Mouse (Mus musculus): ENCODE measurements around the gene Gpam.

Gpam gene

DNA sequence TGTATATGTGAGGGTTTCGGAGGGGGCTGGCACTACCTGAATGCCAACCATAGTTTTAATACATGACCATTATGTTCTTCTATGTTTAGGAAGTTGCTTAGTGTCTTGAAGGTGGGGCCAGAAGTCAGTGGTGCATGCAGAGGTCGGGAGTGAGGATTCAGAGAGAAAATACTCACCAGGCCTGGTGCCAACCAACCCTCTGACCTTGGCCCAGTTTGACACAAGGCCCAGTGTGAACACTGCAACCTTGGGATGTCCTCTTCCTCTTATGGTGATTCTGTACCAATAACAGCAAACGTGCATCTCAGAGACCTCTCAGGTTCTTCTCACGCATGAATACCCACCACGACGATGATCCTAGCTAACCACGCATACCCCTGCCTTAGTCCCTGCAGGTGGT is 11.5 kb upstream of the Gpam start:
- no peak for DNase-seq (ENCODE audit: low spot score in 2 of 2)

GRCm38 (mm10) chr19:55137884-55138283 is 10.8 kb upstream of the Gpam start:
- DNase-seq (ENCODE audit: low spot score in 2 of 2): no peak

DNA sequence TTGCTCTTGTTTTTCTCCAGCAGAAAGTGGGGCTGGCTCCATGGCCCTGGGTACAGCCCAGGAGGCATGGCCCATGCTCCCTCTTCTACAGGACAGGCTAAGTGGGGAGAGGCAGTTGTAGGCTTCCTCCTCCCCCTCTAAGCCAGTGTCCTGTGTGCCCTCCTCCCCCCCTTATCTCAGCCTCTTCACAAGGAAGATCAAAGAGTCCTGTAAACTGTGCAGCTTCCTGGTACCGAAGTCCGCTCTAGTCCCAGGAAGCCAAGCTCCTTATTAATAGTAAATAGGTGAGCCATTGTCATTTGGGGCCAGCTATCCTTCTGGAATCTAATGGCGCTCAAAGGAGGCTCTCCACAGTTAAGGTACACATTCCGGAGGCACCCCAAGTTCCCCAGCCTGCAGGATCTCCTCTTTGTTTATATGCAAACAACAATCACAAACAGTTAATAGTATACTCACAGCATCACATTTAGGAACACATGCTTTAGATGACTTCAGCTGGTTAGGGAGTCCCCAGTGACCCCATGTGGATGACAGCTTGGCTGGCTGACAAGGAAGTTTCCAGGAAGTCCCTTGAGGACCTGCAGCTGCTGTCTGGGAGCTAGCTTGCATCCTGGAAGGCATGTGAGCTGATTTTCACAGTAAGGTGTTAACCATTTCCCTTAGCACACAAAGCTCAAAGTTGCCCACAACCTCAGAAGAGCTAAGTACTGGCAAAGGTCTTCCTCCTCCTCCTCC is 9.8 kb upstream of the Gpam start:
- DNase-seq (ENCODE audit: low spot score in 2 of 2): no peak

GRCm38 (mm10) chr19:55135918-55136317 is 8.9 kb upstream of the Gpam start:
- no peak for DNase-seq (ENCODE audit: low spot score in 2 of 2)

GRCm38 (mm10) chr19:55134521-55134920 is 7.5 kb upstream of the Gpam start:
- DNase-seq (ENCODE audit: low spot score in 2 of 2): no peak

DNA sequence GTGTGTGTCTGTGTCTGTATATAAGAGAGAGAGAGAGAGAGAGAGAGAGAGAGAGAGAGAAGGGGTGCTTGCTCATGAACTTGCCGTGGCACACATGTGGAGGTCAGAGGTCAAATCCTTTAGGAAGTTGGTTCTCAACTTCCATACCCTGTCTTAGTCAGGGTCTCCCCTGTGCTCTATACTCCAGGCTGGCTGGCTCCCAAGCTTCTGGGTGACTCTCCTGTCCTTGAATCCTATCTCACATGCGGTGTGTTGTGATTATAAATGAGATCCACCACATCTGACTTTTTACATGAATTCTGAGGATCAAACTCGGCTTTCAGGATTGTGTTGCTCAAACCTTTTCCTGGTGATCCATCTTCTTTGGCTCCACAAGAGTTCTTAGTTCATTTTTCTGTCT is 5.4 kb upstream of the Gpam start:
- DNase-seq (ENCODE audit: low spot score in 2 of 2): no peak

- DNase-seq (ENCODE audit: low spot score in 2 of 2): no peak
Measured at GRCm38 (mm10) chr19:55131747-55132146, 4.7 kb upstream of the Gpam start.

DNA sequence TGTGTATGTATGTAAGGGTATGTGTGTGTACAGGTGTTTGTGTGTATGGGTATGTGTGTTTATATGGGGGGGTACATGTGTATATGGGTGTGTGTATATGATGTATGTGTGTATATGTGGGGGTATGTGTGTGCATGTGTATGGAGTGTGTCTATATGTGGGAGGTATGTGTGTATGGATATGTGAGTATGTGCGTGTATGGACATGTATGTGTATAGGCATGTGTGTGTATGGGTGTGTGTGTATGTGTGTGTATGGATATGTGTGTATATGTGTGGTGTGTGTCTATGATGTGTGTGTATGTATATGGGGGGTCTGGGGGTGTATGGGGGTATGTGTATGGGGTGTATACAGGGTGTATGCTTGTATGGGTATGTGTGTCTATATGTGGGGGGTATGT is 1.4 kb upstream of the Gpam start:
- DNase-seq (ENCODE audit: low spot score in 2 of 2): no peak

- no peak for DNase-seq (ENCODE audit: low spot score in 2 of 2)
Measured at GRCm38 (mm10) chr19:55125456-55125855, 1.6 kb downstream of the Gpam start.

GRCm38 (mm10) chr19:55123001-55123536 is 4.0 kb downstream of the Gpam start:
- DNase-seq (ENCODE audit: low spot score in 2 of 2): no peak

GRCm38 (mm10) chr19:55122351-55122980 is 4.6 kb downstream of the Gpam start:
- no peak for DNase-seq (ENCODE audit: low spot score in 2 of 2)

- DNase-seq (ENCODE audit: low spot score in 2 of 2): no peak
Measured at GRCm38 (mm10) chr19:55121836-55122235, 5.2 kb downstream of the Gpam start.

DNA sequence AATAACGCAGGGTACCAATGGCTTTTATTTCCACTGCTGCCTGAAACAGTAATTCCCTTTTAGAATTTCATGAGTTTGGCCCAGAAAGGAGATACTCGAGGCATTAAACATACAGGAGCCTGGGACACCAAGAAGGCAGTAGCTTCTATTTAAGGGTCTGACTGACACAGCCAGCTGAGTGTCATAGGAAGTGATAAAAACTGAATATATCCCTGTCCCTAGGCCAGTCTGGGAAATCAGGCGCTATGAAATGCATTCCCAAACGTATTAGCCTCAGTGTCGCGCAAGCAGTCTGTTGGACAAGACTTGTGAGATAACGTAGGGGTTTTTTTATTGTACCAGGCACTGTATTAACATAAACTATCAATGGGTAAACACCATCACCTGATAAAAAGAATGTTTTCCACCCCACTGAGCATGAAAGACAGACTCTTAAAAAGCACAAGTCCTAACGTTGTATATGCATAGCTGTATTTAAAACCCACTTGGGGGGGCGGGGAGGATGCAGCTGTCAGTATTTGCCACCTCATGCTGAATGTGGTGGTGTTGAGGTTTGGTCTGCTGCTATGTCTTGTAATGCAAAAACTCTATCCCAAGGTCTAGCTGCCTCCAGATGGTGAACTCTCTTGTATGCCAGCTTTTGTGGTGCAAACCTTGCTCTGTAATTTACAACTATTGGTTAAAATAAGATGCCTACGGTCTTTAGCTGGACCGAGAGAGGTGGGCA is 6.4 kb downstream of the Gpam start:
- DNase-seq (ENCODE audit: low spot score in 2 of 2): no peak

- no peak for DNase-seq (ENCODE audit: low spot score in 2 of 2)
Measured at GRCm38 (mm10) chr19:55119541-55119940, 7.5 kb downstream of the Gpam start.

GRCm38 (mm10) chr19:55117991-55118390 is 9.0 kb downstream of the Gpam start:
- no peak for DNase-seq (ENCODE audit: low spot score in 2 of 2)

DNA sequence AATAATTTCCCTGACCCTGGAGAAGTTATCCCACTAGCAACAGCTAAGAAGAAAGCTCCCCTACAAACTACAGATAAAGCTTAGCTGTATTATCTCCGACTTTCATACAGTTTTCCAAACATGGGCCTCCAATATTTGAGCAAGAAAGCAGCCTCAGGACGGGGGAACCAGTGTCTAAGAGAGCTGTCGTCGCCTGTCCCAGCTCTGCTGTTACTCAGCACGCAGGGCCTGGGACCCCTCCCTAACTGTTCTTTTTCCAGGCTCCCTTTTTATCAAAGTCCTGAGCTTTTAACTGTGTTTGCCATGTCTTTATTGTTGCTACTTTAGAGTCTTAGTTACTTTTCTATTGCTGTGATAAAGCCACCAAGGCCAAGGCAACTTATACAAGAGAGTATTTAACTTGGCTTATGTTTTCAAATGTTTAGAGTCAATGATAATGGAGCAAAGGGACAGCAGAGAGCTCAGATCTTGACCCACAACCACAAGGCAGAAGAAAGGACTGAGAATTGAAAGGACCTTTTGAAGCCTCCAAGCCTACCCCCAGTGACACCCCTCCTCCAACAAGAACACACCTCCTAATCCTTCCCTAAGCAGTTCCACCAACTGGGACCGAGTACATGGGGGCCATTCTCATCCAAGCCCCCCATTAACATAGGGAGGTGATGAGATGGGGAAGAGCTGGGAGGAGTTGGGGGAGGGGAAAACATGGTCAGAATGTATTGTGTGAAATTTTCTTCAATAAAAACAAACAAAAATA is 9.8 kb downstream of the Gpam start:
- DNase-seq (ENCODE audit: low spot score in 2 of 2): no peak

DNA sequence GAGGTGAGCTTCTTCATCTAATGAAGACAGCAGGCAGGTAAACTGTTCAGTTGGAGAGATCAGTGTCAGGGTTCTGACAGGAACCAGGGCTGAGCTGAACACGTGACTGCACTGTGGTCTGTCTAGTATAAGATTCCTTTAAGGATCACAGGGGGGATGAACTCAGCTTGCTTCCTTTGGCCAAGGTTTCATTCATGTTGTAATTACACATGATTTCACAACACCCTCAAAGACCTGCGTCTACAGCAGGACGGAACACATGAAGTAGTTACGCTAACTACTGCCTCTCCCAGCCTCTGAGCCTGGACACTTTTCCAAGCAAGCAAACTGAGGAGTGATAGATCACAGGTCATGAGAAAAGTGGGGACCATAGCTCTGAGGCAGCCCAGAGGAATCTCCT is 11.5 kb downstream of the Gpam start:
- DNase-seq (ENCODE audit: low spot score in 2 of 2): no peak

GRCm38 (mm10) chr19:55114825-55115395 is 12.1 kb downstream of the Gpam start:
- no peak for DNase-seq (ENCODE audit: low spot score in 2 of 2)

DNA sequence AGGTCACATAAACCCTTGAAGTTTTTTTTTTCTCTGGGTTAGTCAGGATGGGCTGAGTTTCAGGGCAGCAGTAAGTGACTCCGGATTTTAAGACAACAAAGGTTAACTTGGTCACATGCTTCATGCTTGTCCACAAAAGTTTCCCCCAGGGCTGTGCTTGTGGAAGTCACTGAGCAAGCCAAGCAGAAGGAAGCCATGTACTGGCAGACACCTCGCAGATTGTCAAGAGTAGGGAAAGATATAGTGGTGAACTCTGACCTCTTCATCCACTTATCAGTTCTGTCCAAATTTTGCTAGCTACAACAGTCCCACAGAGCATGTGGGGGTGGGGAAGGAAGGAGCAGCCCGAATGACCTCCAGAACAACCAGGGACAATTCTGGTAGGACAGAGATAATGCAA is 19.1 kb downstream of the Gpam start:
- no peak for DNase-seq (ENCODE audit: low spot score in 2 of 2)

DNA sequence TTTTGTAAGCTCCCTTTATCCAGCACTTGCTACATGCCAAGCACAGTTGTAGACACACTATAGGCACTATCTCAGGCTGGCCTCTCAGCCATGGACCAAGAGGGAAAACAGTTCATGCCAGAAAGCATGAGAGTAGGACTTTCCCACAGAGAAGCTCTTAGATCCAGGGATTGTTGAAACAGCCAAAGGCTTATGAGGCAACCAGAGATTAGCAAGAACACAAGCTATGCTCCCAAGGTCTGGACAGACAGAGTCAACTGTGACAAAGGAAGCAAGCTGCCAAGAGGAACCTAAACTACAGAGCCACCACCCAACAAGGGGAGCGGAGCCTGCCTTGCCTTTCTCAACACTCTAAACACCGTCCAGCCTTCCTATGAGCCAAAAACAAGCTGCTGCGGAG is 21.1 kb downstream of the Gpam start:
- DNase-seq (ENCODE audit: low spot score in 2 of 2): no peak

- DNase-seq (ENCODE audit: low spot score in 2 of 2): no peak
Measured at GRCm38 (mm10) chr19:55103081-55103830, 23.8 kb downstream of the Gpam start.
